Mouse (Mus musculus) heart, embryonic 11.5 days (tissue): ENCODE results near the gene E130208F15Rik. TPM values are rescaled to one million over a fixed set of nuclear protein-coding genes. Genes with fewer than 3 reads are reported as not detected.

Experiments used
- ATAC-seq: fragments of 200-750 bp; cut with Nextera tagmentation; replicated peaks from 2 replicates; pipeline ENCODE4 v1.8.0; 2017; ENCODE audit warnings: moderate library complexity; ENCODE audit not compliant: insufficient number of reproducible peaks, low FRiP score, low TSS enrichment
- H3K27ac ChIP-seq: fragments of 300-500 bp; sonication (generic); 2 replicates; pipeline ENCODE4 v1.5.1; 2014; ENCODE audit warnings: mild to moderate bottlenecking, low read depth, low read length
- H3K27me3 ChIP-seq: fragments of 300-500 bp; sonication (generic); 2 replicates; pipeline ENCODE4 v1.6.1; 2014; ENCODE audit warnings: mild to moderate bottlenecking, low read length, mixed read lengths; ENCODE audit not compliant: control insufficient read depth, insufficient read depth
- H3K36me3 ChIP-seq: fragments of 300-500 bp; sonication (generic); 2 replicates; pipeline ENCODE4 v1.6.1; 2014; ENCODE audit warnings: mild to moderate bottlenecking, low read length, moderate library complexity, mixed read lengths; ENCODE audit not compliant: control insufficient read depth, insufficient read depth
- H3K4me1 ChIP-seq: fragments of 300-500 bp; sonication (generic); 2 replicates; pipeline ENCODE4 v1.6.1; 2014; ENCODE audit warnings: low read length; ENCODE audit not compliant: control insufficient read depth, insufficient read depth
- H3K4me2 ChIP-seq: fragments of 300-500 bp; sonication (generic); 2 replicates; pipeline ENCODE4 v1.6.1; 2014; ENCODE audit warnings: mild to moderate bottlenecking, moderate library complexity
- H3K4me3 ChIP-seq: fragments of 300-500 bp; sonication (generic); 2 replicates; pipeline ENCODE4 v1.5.1; 2014; ENCODE audit warnings: low read depth, low read length
- H3K9ac ChIP-seq: fragments of 300-500 bp; sonication (generic); 2 replicates; pipeline ENCODE4 v1.6.1; 2014; ENCODE audit warnings: mild to moderate bottlenecking, low read depth, low read length, moderate library complexity
- H3K9me3 ChIP-seq: fragments of 300-500 bp; sonication (generic); replicated peaks from 2 replicates; pipeline ENCODE4 v1.6.1; 2016; ENCODE audit warnings: low read length; ENCODE audit not compliant: control insufficient read depth
- WGBS: fragments of 180-500 bp; shearing (Covaris S2); extraction: QIAGEN DNeasy Blood & Tissue Kit; methylation state at CpG from one replicate; pipeline ENCODE4 v1.1.7; 2014; ENCODE audit not compliant: insufficient replicate concordance; 5-methylcytosine and 5-hydroxymethylcytosine counted together
- polyA plus RNA-seq: library from polyadenylated mRNA; unstranded; fragments of >200 nt; fragmentation: Nextera tagmentation; extraction: Ambion mirVana; gene quantifications from 2 replicates; pipeline ENCODE4 v1.2.1, GENCODE M21; 2014

E130208F15Rik gene
- polyA plus RNA-seq, 1 experiment from 2014 or later: not detected

- Histone ChIP-seq H3K4me3 (no peak overlapping the region), H3K4me1 (peaks cover 4% of the 10 kb centered on the region), H3K9ac (no peak overlapping the region), H3K4me2 (no peak overlapping the region), H3K27ac (no peak overlapping the region), H3K27me3 (peaks cover 6% of the 10 kb centered on the region), H3K9me3 (no peaks in the 10 kb centered on the region), H3K36me3 (no peaks in the 10 kb centered on the region)
- 64% methylated on average over 8 of the region's 8 CpGs for WGBS
- no peak for ATAC-seq
Observed at GRCm38 (mm10) chr7:30286701-30287410, 34.7 kb upstream of the E130208F15Rik start.

- WGBS: 64% methylated on average over 6 of the region's 6 CpGs
- ATAC-seq: no peak
- Histone ChIP-seq H3K4me2 (no peak overlapping the region), H3K27ac (no peak overlapping the region), H3K27me3 (peaks cover 6% of the 10 kb centered on the region), H3K9ac (no peak overlapping the region), H3K4me3 (no peak overlapping the region), H3K9me3 (no peaks in the 10 kb centered on the region), H3K4me1 (peaks cover 6% of the 10 kb centered on the region), H3K36me3 (no peaks in the 10 kb centered on the region)
Observed at GRCm38 (mm10) chr7:30288046-30288445, 33.5 kb upstream of the E130208F15Rik start.

GRCm38 (mm10) chr7:30289071-30289713, 32.3 kb upstream of the E130208F15Rik start:
- ATAC-seq: no peak
- no peak overlapping the region for H3K4me3 ChIP-seq
- no peaks in the 10 kb centered on the region for H3K36me3 ChIP-seq
- H3K27ac ChIP-seq: no peak overlapping the region
- H3K4me1 ChIP-seq: peaks cover 6% of the 10 kb centered on the region
- H3K27me3 ChIP-seq: peaks cover 6% of the 10 kb centered on the region
- no peak overlapping the region for H3K4me2 ChIP-seq
- no peaks in the 10 kb centered on the region for H3K9me3 ChIP-seq
- WGBS: 61% methylated on average over 7 of the region's 7 CpGs
- no peak overlapping the region for H3K9ac ChIP-seq

GRCm38 (mm10) chr7:30289714-30290399, 31.7 kb upstream of the E130208F15Rik start:
- H3K27ac ChIP-seq: no peak overlapping the region
- peaks cover 6% of the 10 kb centered on the region for H3K27me3 ChIP-seq
- no peak for ATAC-seq
- no peak overlapping the region for H3K9ac ChIP-seq
- no peaks in the 10 kb centered on the region for H3K9me3 ChIP-seq
- no peaks in the 10 kb centered on the region for H3K36me3 ChIP-seq
- peaks cover 6% of the 10 kb centered on the region for H3K4me1 ChIP-seq
- WGBS: 58% methylated on average over 10 of the region's 10 CpGs
- H3K4me3 ChIP-seq: no peak overlapping the region
- H3K4me2 ChIP-seq: no peak overlapping the region

GRCm38 (mm10) chr7:30291215-30292131, 30.1 kb upstream of the E130208F15Rik start, which contains the start of gene Clip3:
Gene Clip3, plus strand, starts transcription at chr7:30291728.
- peak; percentile 39; the same call in 1 of the 2 replicates for ATAC-seq
- Histone ChIP-seq H3K9me3 (no peaks in the 10 kb centered on the region), H3K4me2 (peak within 1 kb of the TSS; percentile 69), H3K27ac (peak within 1 kb of the TSS; percentile 10; the same call in 1 of the 2 replicates), H3K4me1 (peaks cover 6% of the 10 kb centered on the region), H3K36me3 (no peaks in the 10 kb centered on the region; the same call in 1 of the 2 replicates), H3K9ac (peak within 1 kb of the TSS; percentile 56), H3K4me3 (peak within 1 kb of the TSS; percentile 63), H3K27me3 (peaks cover 6% of the 10 kb centered on the region)
- 9% methylated on average over 35 of the region's 35 CpGs for WGBS

GRCm38 (mm10) chr7:30293795-30294194, 27.7 kb upstream of the E130208F15Rik start:
- H3K36me3 ChIP-seq: peaks cover 3% of the 10 kb centered on the region; the same call in 1 of the 2 replicates
- H3K4me3 ChIP-seq: no peak overlapping the region

GRCm38 (mm10) chr7:30294296-30294695, 27.2 kb upstream of the E130208F15Rik start:
- Histone ChIP-seq H3K4me2 (no peak overlapping the region), H3K36me3 (peaks cover 3% of the 10 kb centered on the region; the same call in 1 of the 2 replicates), H3K27me3 (0 out of 2 replicates have a peak, but pooled peaks cover 2% of the 10 kb centered on the region), H3K9me3 (no peaks in the 10 kb centered on the region), H3K9ac (no peak overlapping the region), H3K4me3 (no peak overlapping the region), H3K27ac (no peak overlapping the region), H3K4me1 (peaks cover 6% of the 10 kb centered on the region)
- no peak for ATAC-seq
- WGBS: 76% methylated on average over 5 of the region's 5 CpGs

More at GRCm38 (mm10) chr7:30293795-30294194, 27.7 kb upstream of the E130208F15Rik start:
- ATAC-seq: no peak
- Histone ChIP-seq H3K9ac (no peak overlapping the region), H3K27me3 (0 out of 2 replicates have a peak, but pooled peaks cover 3% of the 10 kb centered on the region), H3K27ac (no peak overlapping the region), H3K9me3 (no peaks in the 10 kb centered on the region), H3K4me2 (no peak overlapping the region), H3K4me1 (peaks cover 6% of the 10 kb centered on the region)
- WGBS: 65% methylated on average over 13 of the region's 13 CpGs
